In the genomic region with DNA sequence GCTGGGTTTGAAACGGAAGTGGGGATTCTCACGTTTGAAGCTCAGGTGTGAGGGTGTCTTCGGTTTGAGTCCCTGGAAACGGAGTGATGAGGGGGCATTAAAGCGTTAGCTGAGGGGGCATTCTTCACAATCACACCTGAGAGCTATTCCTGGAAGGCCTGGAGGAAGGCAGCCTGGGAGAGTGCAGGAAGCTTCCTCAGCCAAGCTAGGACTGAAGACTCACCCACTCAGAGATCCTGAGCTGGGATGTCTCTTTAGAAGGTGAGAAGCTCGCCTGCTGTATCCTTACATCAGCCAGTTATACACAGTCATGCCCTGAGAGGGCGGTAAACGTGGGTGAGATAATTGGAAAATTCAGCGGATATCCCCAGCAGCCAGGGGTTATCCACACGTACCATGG, we compare ENCODE assay signal across 18 mouse cellular contexts.
"Had no signal": no experiment of that assay in that cellular context is flagged by ENCODE, and none has a peak within 500 bp of the region (broad histone marks: within the 10 kb centered on the region; RNA-seq: fewer than 3 reads in every experiment).

No protein-coding gene starts in this region.

- H3K36me3 ChIP-seq: midbrain, embryonic 10.5 days; midbrain, embryonic 12.5 days; neural tube, embryonic 13.5 days; neural tube, embryonic 15.5 days had no signal

- H3K4me2 ChIP-seq: lung, embryonic 14.5 days; midbrain, embryonic 12.5 days; neural tube, embryonic 13.5 days; neural tube, embryonic 15.5 days had no signal

- ATAC-seq: midbrain, embryonic 16.5 days had no signal

- H3K4me3 ChIP-seq: midbrain, embryonic 10.5 days; midbrain, embryonic 12.5 days; myocyte; neural tube, embryonic 13.5 days; neural tube, embryonic 15.5 days had no signal

- H3K9ac ChIP-seq: lung, embryonic 14.5 days; midbrain, embryonic 12.5 days; neural tube, embryonic 13.5 days; neural tube, embryonic 15.5 days had no signal

- DNase-seq: lung, adult 18-20 months; lung, embryonic 14.5 days; lung, postnatal 10 days; lung, postnatal 4 days; midbrain, embryonic 14.5 days; retina, postnatal 1 day; right cerebral cortex, adult 18-20 months; right cerebral cortex, postnatal 25 days; right cerebral cortex, postnatal 4 days; spleen, adult 18-20 months; thymus, adult 2 months; thymus, postnatal 25 days had no signal

- H3K27me3 ChIP-seq: midbrain, embryonic 12.5 days; neural tube, embryonic 13.5 days; neural tube, embryonic 15.5 days had no signal

- H3K9me3 ChIP-seq: midbrain, embryonic 10.5 days; midbrain, embryonic 12.5 days; neural tube, embryonic 13.5 days; neural tube, embryonic 15.5 days had no signal

- H3K4me1 ChIP-seq: midbrain, embryonic 12.5 days; neural tube, embryonic 13.5 days; neural tube, embryonic 15.5 days had no signal

- H3K27ac ChIP-seq: midbrain, embryonic 10.5 days; midbrain, embryonic 12.5 days; neural tube, embryonic 13.5 days; neural tube, embryonic 15.5 days had no signal
